Mouse (Mus musculus) duodenum, adult 2 months (tissue): ENCODE measurements around the gene Fam227b. TPM values are rescaled to one million over a fixed set of nuclear protein-coding genes. Genes with fewer than 3 reads are reported as not detected.

ENCODE experiments used
- polyA plus RNA-seq: library from polyadenylated mRNA; depleted of rRNA; stranded (reverse); fragments of >200 nt; gene quantifications from 2 replicates; pipeline ENCODE4 v1.2.3, GENCODE M21; 2012; ENCODE audit warnings: low replicate concordance; rRNA removed

Gene Fam227b
- not detected in 2 replicates for polyA plus RNA-seq

DNA sequence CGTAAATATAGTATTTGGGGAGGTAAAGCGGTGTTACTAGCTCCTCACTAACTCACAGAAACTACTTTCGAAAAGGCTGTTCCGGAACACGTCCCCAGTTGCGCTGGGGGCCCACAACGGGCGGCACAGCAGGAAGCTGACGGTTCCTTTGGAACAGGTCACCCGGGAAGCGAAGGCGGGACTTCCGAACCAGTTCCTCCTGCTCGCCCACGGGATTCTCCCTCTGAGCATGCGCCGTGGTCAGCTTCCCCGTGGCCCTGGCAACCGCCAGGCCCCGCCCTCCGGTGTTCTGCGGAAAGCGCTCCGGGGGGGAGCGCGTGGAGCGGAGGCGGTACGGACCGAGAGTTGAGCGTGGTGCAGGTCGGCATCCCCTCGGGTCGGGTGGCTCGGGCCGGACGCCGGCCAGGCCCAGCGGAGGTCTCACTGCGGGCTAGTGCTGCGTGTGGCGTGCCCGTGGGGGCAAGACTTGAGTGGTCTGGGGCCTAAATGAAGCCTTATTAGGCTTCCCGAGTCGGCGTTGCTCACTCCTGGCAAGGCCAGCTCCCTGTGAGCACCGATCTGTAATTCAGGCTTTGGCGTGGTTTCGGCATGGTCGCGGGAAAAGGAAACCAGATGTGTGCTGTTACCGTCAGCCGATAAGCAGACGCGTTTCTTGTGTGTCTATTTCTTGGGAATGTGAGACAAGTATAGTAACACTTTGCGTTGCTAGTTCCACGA, at the start of gene Fam227b, which contains the start of gene Dtwd1:
Gene Fam227b, minus strand, starts transcription at position 150 of the 717 bp plus-strand sequence.
Gene Dtwd1, plus strand, starts transcription at position 287 of the 717 bp plus-strand sequence.

DNA sequence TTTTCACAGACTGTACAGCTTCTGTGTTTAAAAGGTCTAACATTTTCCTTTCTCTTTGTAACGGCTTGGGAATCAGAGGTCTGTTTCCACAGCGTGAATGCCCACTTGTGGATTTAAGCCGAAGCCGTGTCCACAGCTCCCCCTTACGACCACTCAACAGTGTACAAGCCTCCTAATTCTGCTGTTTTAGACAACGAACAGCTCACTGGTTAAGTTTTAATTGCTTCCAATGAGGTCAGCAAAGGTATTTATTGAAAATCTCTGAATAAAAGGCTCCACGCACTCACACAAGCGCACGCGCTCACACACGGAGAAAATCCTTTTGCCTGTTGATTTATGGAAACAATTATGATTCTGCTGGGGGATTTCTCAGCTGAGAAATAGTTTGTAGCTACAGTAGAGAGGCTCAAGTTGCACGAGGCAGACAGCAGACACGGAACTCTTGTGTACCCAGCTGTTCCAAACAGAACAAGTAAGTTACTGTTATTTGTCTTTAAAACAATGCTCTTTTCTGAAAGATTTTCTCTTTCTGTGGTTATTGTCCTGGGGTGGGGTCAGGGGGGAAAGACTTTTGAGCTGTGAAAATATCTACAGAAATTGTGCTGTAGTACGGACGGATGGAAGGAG, 117.3 kb downstream of the Fam227b start, which contains the start of gene Fgf7:
Gene Fgf7, plus strand, starts transcription at position 280 of the 627 bp plus-strand sequence.

Other genes with a start within 250 kb of the Fam227b start
- gene Fgf7, start 117.3 kb downstream of the Fam227b start, polyA plus RNA-seq = 0.70 and 1.4 TPM in 2 replicates
- gene Dtwd1, start 137 bp upstream of the Fam227b start, polyA plus RNA-seq = 0.28 TPM in 2 replicates
- gene Gm17555, start 63.1 kb upstream of the Fam227b start, polyA plus RNA-seq = not detected in 2 replicates